Mouse (Mus musculus) adrenal gland, adult 18-20 months (tissue): ENCODE data around the gene Xylt2. TPM values are rescaled to one million over a fixed set of nuclear protein-coding genes. Genes with fewer than 3 reads are reported as not detected.
"Not testable (repeated sequence)": the region's sequence is repeated elsewhere in the genome, so short reads cannot be mapped to it uniquely, and the experiment has no call there.

Source experiments
- DNase-seq, 2 experiments: peaks; one replicate each; pipeline ENCODE4 v3.0.0; 2021 to 2022; ENCODE audit warnings: low spot score in 2 of 2
- total RNA-seq, 2 experiments: library from RNA; stranded (reverse); gene quantifications; 1 replicate in 1 of 2; 2 replicates in 1 of 2; pipeline ENCODE4 v1.2.3; 2021

Gene Xylt2
- total RNA-seq, 2 experiments from 2014 or later, result 10.6 to 11.8 TPM

- DNase-seq, result no peak
These were observed 3.3 kb upstream of the Xylt2 start for GRCm38 (mm10) chr11:94680639-94681038.

DNA sequence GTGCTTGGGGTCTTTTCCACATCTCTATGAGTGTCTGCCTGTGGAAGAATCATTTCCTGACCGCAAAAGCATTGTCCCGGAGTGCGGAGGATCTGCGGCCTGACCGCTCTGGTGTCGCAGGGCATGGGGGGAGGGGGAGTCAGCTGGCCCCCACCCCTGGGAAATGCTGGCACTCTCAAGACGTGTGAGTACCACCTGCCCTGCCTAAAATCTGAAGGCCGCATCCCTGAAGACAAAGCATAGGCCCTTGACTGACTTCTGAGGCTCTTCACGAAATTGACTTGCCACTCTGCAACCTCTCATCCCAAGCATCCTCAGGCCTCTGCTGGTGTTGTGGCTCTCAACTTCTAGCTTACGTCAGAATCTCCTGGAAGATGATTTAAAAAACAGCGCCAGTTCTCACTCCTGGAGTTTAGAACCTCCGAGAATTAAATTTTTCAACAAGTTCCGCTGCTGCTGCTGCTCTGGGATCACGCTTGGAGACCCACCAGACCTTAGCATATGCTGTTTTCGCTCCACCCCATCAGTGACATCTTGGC lies 361 bp upstream of the Xylt2 start:
- DNase-seq, result no peak

- DNase-seq, result no peak
These were observed 1.0 kb downstream of the Xylt2 start for GRCm38 (mm10) chr11:94676308-94676707.

- no peak for DNase-seq
These were observed 1.9 kb downstream of the Xylt2 start for GRCm38 (mm10) chr11:94675446-94675845.

DNA sequence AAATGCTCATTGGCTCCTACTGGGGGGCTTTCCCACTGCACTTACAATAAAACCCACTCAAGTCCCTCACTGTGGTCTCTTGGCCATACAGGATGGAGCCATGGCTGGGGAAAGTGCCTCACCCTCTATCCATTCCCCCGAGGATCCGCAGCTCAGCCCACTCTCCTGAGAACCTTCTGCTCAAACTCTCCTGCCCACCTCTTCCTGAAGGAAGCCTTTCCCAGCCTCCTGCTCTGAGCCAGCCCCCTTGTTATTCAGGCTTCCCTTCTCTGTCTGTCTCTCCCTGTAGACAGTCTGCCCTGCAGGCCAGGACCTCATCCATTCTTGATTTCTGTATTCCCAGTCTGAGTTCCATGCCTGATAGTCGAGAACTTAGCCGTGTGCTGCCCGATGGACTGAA lies 2.3 kb downstream of the Xylt2 start:
- DNase-seq, result no peak

GRCm38 (mm10) chr11:94665281-94665680 lies 12.0 kb downstream of the Xylt2 start:
- no peak for DNase-seq

- no peak for DNase-seq
These were observed 16.0 kb downstream of the Xylt2 start for GRCm38 (mm10) chr11:94661344-94661743.

- peak; percentile 83 to 86 for DNase-seq
These were observed 23.5 kb downstream of the Xylt2 start, which contains the start of the genes Mrpl27 and Eme1 for GRCm38 (mm10) chr11:94653663-94654436. Gene Mrpl27, plus strand, starts transcription at chr11:94653767. Gene Eme1, minus strand, starts transcription at chr11:94653964.

DNA sequence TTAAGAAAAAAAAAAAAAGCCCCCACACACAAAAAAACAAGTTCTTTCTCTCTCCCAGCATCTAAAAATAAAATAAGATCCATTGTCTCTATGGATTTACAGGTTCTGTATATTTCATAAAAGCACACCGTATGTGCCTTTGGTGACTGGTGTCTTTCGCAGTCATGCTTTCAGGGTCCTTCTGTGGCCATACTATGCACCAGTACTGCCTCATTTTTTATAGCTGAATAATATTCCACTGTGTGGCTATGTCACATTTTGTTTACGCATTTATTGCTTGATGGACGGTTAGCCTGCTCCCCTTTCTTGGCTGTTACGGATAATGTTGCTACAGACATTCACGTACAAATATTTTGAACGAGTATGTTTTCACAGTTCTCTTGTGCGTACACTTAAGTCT lies 24.3 kb downstream of the Xylt2 start:
- DNase-seq, result no peak

- DNase-seq, result not testable (repeated sequence)
These were observed 26.1 kb downstream of the Xylt2 start for GRCm38 (mm10) chr11:94651241-94651640.

DNA sequence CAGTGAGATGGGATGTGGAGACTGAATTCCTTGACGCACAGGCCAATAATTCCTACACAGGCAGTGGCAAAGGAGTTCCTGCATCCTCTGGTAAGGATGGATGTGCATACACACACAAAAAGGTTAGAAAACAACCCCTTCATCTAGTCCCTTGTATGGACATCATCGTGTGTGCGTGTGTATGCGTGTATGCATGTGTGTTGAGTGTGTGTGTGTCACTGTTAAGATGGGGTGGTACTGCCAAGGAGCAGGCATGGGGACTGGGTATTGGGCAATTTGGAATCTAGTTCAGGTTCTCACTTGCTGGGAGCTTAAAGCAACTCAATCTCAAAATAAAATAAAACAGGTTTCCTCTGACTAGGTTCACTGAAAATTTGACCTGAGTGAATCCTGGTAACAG lies 30.9 kb downstream of the Xylt2 start:
- no peak for DNase-seq

DNA sequence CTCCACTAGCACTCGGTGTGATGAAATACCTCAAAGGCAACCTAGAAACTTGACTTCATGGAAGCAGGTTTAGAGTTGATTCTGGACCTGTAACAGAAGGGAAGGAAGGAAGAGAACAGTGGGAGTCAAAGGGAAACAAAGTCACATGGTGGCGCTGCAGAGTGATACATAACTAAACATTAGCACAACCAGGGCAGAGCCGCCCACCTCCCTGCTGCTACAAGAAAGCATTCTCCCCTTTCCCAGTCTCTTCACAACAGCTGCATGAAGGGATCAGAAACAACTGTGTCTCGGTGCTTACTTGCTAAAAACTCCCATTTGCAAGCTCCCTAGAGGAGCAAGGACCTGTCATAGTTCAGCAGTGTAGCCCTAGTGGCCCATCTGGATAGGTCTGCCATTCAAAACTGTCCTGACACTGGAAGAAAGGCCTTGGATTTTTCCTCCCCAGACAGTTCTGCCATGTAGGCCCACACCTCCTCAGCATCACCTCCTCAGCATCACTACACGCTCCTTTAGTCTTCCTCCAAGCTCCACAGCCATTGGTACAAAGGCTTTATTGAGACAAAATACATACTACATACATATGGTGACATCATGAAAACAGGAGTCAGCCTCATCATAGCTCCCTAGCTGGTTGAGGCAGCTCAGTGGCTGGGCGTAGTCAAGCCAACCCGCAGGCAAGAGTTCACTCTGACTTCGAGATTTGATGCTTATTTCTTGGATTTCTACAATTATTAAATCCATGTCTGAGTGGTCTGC lies 32.7 kb downstream of the Xylt2 start:
- no peak for DNase-seq

DNA sequence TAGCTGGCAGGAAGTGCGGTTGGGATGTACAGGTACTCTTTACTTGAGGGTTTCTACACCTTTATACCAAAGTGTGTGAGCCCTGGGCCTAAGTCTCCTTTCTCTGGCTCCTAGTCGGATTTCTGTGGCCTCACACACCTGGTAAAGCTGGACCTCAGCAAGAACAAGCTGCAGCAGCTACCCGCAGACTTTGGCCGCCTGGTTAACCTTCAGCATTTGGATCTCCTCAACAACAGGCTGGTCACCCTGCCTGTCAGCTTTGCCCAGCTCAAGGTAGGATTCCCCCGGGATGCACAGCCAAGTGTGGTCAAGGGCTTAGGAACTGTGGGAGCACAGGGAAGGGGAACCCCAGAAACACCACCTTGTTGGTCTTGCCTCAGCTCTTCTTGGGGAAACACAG lies 42.9 kb downstream of the Xylt2 start:
- no peak for DNase-seq

DNA sequence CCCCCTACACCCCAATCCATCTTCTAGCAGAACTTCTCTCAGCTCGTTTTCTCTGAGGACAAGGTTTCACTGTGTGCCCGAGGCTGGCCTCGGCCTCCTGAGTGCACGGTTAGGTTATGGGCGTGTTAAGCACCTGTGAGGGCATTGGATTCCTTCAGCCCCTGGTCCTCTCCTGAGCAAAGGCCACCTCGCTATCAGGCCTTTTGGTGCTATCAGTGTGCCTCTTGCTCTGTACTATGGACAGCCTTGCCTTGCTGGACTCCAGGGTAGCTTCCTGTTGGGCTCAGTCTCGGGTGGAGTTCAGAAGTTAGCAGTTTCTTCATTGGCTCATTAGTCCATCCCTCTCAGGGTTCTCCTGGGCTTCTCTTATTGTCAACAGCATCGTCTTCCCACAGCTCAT lies 44.3 kb downstream of the Xylt2 start:
- no peak for DNase-seq

- DNase-seq, result no peak
These were observed 45.3 kb downstream of the Xylt2 start for GRCm38 (mm10) chr11:94631969-94632368.

DNA sequence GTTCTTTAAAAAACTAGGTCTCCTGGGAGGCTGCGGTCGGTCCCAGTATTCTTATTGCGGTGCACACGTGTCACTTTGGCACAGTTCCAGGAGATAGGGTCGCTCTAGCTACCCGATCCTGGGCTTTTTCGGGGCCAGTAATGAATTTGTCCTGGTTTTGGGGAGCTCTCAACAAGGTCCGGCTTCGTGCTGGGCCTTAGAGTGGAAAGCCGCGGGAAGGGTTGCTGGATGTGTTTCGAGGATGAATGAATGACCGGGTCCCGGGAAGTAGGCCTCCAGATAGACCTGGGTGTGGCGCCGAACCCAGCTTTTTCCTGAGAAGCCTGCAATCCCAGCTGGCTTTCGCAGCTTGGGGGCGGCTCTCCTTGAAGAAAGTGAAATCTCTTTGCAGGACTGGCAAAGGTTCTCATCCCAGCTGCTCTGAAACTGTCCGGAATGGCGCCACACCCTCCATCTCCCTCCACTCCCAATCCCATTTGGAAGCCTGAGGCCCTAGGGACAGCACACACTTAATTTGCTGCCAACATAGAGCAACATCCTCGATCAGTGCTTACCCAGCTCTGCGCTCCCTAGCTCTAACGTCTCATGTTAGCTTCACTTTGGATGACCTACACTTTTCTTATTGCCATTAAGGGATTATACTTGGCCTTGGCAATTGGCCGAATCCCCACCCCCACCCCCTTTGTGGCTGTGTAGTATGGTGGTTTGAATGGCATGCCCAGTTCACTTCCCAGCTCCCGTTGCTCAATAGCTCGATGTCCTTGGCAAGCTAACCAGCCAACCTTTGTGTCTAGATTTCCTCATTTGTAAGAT lies 46.9 kb downstream of the Xylt2 start:
- DNase-seq, result peak; percentile 42 to 45

DNA sequence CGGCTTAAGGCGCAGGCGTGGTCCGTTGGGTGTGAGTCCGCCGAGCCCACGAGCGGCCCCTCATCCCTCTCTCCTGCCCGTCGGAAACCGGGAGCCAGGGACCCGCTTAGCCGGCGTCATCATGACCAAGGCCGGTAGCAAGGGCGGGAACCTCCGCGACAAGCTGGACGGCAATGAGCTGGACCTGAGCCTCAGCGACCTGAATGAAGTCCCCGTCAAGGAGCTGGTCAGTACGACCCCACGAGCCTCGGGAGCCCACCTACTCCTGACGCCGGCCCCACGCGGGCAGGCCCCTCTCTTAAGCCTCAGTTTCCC lies 47.5 kb downstream of the Xylt2 start:
- DNase-seq, result no peak

GRCm38 (mm10) chr11:94629199-94629883 lies 48.0 kb downstream of the Xylt2 start, which contains the start of gene Lrrc59:
Gene Lrrc59, plus strand, starts transcription at chr11:94629767.
- peak; percentile 97 to 98 for DNase-seq

DNA sequence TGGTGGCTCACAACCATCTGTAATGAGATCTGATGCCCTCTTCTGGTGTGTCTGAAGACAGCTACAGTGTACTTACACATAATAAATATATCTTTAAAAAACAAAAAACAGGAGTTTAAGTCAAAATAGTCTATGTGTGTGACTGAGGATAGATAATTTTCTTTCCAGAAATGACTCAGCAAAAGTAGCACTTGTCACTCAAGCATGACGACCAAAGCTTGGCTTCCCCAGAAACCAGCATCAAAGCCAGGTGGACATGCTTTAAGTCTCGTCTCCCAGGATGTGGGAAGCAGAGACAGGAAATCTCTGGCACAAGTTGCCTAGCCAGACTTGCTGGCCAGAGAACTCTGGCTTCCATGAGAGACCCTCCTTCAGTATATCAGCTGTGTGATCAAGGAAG lies 55.2 kb downstream of the Xylt2 start:
- DNase-seq, result no peak

DNA sequence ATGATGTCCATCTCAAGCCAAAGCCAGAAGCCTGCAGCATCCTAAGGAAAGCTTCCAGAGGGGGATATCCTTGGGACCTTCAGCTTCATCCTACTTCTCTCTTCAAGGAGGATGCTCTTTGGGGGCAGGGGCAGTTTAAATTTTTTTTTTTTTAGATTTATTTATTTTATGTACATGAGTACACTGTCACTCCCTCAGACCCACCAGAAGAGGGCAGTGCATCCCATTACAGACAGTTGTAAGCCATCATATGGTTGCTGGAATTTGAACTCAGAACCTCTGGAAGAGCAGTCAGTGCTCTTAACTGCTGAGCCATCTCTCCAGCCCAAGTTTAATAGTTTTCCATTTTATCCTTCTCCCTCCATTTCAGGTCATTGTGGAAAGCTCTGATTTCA lies 55.9 kb downstream of the Xylt2 start:
- DNase-seq, result no peak
